Mouse (Mus musculus) heart, embryonic 15.5 days (tissue): ENCODE data around the gene Gm32742. TPM values are rescaled to one million over a fixed set of nuclear protein-coding genes. Genes with fewer than 3 reads are reported as not detected.
A peak's percentile ranks its signal among the peaks of the same experiment; 100 is the strongest.

ENCODE experiments used
- ATAC-seq: fragments of 200-750 bp; cut with Nextera tagmentation; replicated peaks from 2 replicates; pipeline ENCODE4 v1.8.0; 2017; ENCODE audit warnings: low read depth, moderate TSS enrichment; ENCODE audit not compliant: insufficient number of reproducible peaks, insufficient read depth, low FRiP score
- H3K27ac ChIP-seq: fragments of 300-500 bp; sonication (generic); 2 replicates; pipeline ENCODE4 v1.5.1; 2015; ENCODE audit warnings: mild to moderate bottlenecking, inconsistent platforms
- H3K27me3 ChIP-seq: fragments of 300-500 bp; sonication (generic); 2 replicates; pipeline ENCODE4 v1.6.1; 2015; ENCODE audit warnings: inconsistent platforms
- H3K36me3 ChIP-seq: fragments of 300-500 bp; sonication (generic); 2 replicates; pipeline ENCODE4 v1.6.1; 2015; ENCODE audit warnings: mild to moderate bottlenecking, inconsistent platforms
- H3K4me1 ChIP-seq: fragments of 300-500 bp; sonication (generic); replicated peaks from 2 replicates; pipeline ENCODE4 v1.6.1; 2015; ENCODE audit warnings: inconsistent platforms
- H3K4me2 ChIP-seq: fragments of 300-500 bp; sonication (generic); 2 replicates; pipeline ENCODE4 v1.6.1; 2015; ENCODE audit warnings: inconsistent platforms, mild to moderate bottlenecking, moderate library complexity
- H3K4me3 ChIP-seq: fragments of 300-500 bp; sonication (generic); 2 replicates; pipeline ENCODE4 v1.5.1; 2015; ENCODE audit warnings: mild to moderate bottlenecking, inconsistent platforms
- H3K9ac ChIP-seq: fragments of 300-500 bp; sonication (generic); 2 replicates; pipeline ENCODE4 v1.6.1; 2015; ENCODE audit warnings: mild to moderate bottlenecking, inconsistent platforms
- H3K9me3 ChIP-seq: fragments of 300-500 bp; sonication (generic); replicated peaks from 2 replicates; pipeline ENCODE4 v1.6.1; 2016; ENCODE audit warnings: inconsistent platforms
- WGBS: fragments of 180-500 bp; shearing (Covaris S2); methylation state at CpG from one replicate; pipeline ENCODE4 v1.1.7; 2015; ENCODE audit warnings: mixed read lengths; 5-methylcytosine and 5-hydroxymethylcytosine counted together
- polyA plus RNA-seq: library from polyadenylated mRNA; unstranded; fragments of >200 nt; fragmentation: Nextera tagmentation; extraction: Ambion mirVana; gene quantifications from 2 replicates; pipeline ENCODE4 v1.2.1, GENCODE M21; 2015

Gene Gm32742
- polyA plus RNA-seq, 1 experiment from 2014 or later = 0.03 TPM

DNA sequence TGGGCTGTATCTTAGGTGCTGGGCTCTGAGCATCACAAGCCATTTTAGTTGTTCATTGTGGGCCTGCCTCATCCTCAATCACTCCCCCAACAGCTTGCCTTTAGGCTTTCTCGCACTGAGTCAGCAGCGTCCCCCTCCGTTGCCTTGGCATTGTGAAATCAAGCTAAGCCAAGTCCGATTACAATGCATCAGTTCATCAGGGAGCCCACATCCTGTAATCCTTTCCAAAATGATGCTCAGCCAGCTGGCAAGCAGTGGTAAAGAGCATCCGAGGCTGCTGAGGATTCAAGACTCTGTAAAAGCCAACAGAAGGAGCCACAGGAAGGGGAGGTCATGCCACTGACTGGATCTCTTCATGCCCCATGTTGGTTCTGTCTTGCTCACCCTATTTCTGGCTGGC, 15.3 kb upstream of the Gm32742 start:
- H3K4me2 ChIP-seq = no peak overlapping the region
- no peak for ATAC-seq
- no peaks in the 10 kb centered on the region for H3K4me1 ChIP-seq
- no peaks in the 10 kb centered on the region for H3K27me3 ChIP-seq
- 71% methylated on average over 5 of the region's 5 CpGs for WGBS
- H3K27ac ChIP-seq = no peak overlapping the region
- H3K36me3 ChIP-seq = no peaks in the 10 kb centered on the region
- no peak overlapping the region for H3K9ac ChIP-seq
- H3K4me3 ChIP-seq = no peak overlapping the region
- no peaks in the 10 kb centered on the region for H3K9me3 ChIP-seq

DNA sequence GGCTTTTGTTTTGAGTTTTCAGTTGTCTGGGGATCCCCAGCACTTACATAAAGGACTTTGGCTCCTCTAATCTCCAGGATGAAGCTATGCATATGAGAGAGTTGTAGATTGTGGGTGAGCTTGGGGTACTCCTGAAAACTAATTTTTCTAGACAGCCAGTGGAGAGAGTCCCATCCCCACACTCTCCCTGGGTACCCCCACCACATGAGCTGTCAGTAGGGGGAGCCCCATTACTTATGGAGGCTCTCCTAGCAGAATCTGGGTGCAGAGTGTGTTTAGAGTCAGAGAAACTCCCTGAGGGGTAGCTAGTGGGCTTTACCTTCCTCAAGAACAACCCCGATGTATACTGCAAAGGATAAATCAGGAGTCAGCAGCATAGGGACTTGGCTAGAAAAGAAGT, 13.0 kb upstream of the Gm32742 start:
- Histone ChIP-seq H3K27ac (no peak overlapping the region), H3K9ac (no peak overlapping the region), H3K36me3 (no peaks in the 10 kb centered on the region), H3K27me3 (no peaks in the 10 kb centered on the region), H3K4me3 (no peak overlapping the region), H3K4me1 (no peaks in the 10 kb centered on the region), H3K9me3 (no peaks in the 10 kb centered on the region), H3K4me2 (no peak overlapping the region)
- WGBS = 83% methylated on average over 1 of the region's 1 CpGs
- ATAC-seq = no peak

DNA sequence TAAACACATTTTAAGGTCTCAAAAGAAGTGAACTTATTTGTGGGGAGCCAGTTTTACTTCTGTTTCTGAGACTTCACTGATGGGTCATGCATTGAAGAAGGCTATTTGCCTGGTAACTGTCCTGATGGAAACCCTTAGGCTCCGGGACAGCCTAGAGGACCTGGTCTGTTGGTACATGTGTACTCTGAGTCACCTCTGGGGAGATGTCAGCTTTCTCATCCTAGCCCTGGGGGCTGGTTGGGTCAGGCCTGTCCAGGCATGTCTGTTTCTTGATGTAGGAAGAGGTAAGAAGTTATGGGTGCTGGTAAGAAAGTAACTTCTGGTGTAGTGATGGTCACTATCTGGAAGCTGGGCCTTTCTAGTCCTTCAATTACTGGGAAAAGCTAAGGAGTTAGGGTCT, 10.4 kb upstream of the Gm32742 start:
- H3K36me3 ChIP-seq = no peaks in the 10 kb centered on the region
- H3K4me2 ChIP-seq = no peak overlapping the region
- H3K4me1 ChIP-seq = no peaks in the 10 kb centered on the region
- H3K9me3 ChIP-seq = no peaks in the 10 kb centered on the region
- no peaks in the 10 kb centered on the region for H3K27me3 ChIP-seq
- H3K4me3 ChIP-seq = no peak overlapping the region
- 81% methylated on average over 1 of the region's 1 CpGs for WGBS
- no peak overlapping the region for H3K27ac ChIP-seq
- ATAC-seq = no peak
- no peak overlapping the region for H3K9ac ChIP-seq

DNA sequence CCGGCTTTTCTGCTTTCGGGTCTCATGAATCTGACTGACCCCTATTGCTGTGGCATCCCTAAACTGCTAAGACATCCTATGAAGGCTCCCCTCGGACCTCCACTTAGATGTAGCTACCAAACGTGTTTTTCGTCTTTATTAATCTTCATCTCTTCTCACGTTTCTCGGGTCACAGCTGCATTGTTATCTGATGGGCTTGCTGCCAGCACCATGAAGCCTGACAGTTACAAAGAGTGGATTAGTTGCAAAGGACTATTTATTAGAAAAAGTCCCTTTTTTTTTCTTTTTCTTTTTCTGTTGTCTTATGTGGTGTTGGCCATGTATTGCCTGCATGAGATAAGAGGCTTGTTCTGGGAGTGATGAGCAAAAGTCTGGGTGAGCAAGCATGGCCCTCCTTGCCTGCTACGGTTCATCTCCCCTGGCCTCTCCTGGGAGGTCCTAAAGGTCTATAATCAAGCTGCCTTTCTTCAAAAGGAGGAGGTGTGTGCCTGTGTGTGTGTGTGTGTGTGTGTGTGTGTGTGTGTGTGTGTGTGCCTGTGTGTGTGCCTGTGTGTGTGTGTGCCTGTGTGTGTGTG, 9.7 kb upstream of the Gm32742 start:
- Histone ChIP-seq H3K4me3 (no peak overlapping the region), H3K27ac (no peak overlapping the region), H3K4me2 (no peak overlapping the region), H3K4me1 (no peaks in the 10 kb centered on the region), H3K9ac (no peak overlapping the region), H3K36me3 (no peaks in the 10 kb centered on the region), H3K27me3 (no peaks in the 10 kb centered on the region), H3K9me3 (no peaks in the 10 kb centered on the region)
- no peak for ATAC-seq
- WGBS = 35% methylated on average over 8 of the region's 8 CpGs

DNA sequence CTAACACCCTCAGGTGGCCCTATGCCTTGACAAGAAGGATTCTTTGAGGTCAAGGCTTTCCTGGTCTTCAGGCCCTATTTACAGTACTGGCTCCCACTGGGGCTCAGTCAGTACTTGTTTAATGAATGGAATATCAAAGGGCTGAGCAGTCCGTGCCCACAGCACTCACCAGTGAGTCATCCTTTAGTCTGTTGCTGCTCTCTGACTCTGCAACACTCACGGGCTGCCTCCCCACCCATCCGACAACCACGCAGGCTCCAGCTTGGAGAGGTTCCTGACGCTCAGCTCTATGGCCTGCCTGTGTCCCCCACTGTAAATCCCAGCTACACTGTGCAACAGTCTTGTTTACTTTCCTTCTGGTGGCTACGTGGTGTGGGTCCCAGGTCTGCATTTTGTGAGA, 5.0 kb upstream of the Gm32742 start:
- H3K4me2 ChIP-seq = no peak overlapping the region
- H3K9ac ChIP-seq = no peak overlapping the region
- H3K4me1 ChIP-seq = no peaks in the 10 kb centered on the region
- H3K27me3 ChIP-seq = no peaks in the 10 kb centered on the region
- H3K27ac ChIP-seq = no peak overlapping the region
- H3K4me3 ChIP-seq = no peak overlapping the region
- no peaks in the 10 kb centered on the region for H3K36me3 ChIP-seq
- H3K9me3 ChIP-seq = no peaks in the 10 kb centered on the region
- ATAC-seq = no peak
- 60% methylated on average over 6 of the region's 6 CpGs for WGBS

DNA sequence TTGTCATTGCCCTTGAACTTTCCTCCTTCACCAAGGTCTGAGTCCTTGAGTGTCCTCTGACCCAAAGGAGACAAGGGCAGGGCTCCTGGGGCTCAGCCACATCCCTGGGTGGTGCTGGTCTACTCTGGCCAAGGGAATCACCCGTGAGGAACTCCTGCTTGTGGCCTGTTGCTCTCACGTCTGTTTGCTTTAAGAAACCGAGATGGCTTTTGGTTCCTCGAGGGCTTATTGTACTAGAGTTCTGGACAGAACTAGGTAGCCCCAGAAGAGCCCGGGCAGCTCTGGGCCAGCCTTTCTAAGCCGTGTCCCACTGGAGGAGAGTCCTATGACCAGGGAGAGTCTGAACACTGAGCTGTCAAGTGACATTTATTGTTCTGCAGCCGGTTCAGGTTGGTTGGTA, 3.8 kb upstream of the Gm32742 start:
- H3K27me3 ChIP-seq = no peaks in the 10 kb centered on the region
- no peaks in the 10 kb centered on the region for H3K9me3 ChIP-seq
- peak overlapping the region; percentile 22; the same call in 1 of the 2 replicates for H3K27ac ChIP-seq
- H3K4me3 ChIP-seq = no peak overlapping the region
- ATAC-seq = no peak
- no peak overlapping the region for H3K4me2 ChIP-seq
- H3K9ac ChIP-seq = no peak overlapping the region
- H3K4me1 ChIP-seq = no peaks in the 10 kb centered on the region
- H3K36me3 ChIP-seq = no peaks in the 10 kb centered on the region
- 78% methylated on average over 7 of the region's 7 CpGs for WGBS

DNA sequence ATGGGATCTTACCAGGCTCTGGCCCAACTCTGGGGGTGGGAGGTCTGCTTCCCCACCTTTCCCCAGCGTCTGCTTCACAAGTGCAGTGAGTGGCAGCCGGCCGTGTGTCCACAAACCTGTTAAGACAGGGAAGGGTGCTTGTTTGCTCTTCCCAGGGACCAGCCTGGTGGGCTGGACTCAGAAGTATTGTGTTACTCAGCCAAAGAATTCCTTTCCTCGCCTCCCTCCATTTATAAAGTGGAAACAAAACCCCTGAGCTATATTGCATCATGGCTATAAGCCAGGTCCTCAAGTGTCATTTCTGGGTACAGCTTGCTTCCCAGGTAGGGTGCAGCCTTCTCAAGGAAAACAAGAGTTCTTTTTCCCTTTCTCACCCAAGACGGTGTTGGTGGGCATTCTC, 3.4 kb upstream of the Gm32742 start:
- no peaks in the 10 kb centered on the region for H3K4me1 ChIP-seq
- WGBS = 56% methylated on average over 5 of the region's 5 CpGs
- H3K4me3 ChIP-seq = no peak overlapping the region
- no peaks in the 10 kb centered on the region for H3K9me3 ChIP-seq
- no peak for ATAC-seq
- H3K9ac ChIP-seq = no peak overlapping the region
- H3K27me3 ChIP-seq = no peaks in the 10 kb centered on the region
- no peak overlapping the region for H3K4me2 ChIP-seq
- H3K36me3 ChIP-seq = no peaks in the 10 kb centered on the region
- no peak overlapping the region for H3K27ac ChIP-seq

DNA sequence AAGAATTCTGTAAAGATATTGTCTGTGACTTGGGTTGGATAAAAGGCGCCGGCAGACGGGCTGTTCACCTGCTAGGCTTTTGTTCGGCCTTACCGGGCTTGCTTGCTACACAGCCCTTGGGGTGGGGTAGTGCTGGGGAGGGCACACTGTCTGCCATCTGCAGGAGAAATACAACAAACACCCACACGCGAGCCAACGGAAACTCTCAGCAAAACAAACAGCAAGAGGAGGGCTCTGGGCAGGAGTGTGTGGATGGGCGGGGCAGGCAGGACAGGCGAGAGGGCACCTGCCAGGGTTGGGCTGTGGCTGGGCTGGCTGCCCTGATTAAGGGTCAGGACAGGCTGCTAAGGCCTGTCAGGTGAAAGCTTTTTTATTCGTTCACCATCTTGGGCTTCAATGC, 2.6 kb upstream of the Gm32742 start:
- Histone ChIP-seq H3K36me3 (no peaks in the 10 kb centered on the region), H3K4me2 (no peak overlapping the region), H3K4me1 (no peaks in the 10 kb centered on the region), H3K27me3 (no peaks in the 10 kb centered on the region), H3K9me3 (no peaks in the 10 kb centered on the region), H3K9ac (no peak overlapping the region), H3K27ac (no peak overlapping the region), H3K4me3 (no peak overlapping the region)
- 57% methylated on average over 11 of the region's 11 CpGs for WGBS
- no peak for ATAC-seq

DNA sequence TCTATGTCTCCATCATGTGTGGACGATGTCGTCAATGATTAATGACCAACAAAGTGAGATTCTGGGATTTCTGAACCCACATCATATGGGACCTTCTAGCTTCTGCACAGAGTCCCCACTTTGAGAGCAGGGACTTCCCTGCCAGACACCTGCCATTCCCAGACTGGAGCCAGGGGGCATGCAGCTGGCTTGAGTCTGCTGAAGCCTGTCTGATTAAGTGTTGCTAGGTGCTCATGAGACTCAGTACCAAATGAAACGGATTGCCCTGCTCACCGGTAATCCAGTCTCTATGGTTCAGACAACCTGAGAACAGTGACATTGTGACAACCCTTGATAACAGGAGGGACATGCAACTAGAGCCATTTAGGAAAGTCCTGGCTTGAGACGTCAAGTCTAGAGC, 1.3 kb downstream of the Gm32742 start:
- Histone ChIP-seq H3K9me3 (no peaks in the 10 kb centered on the region), H3K36me3 (no peaks in the 10 kb centered on the region), H3K4me3 (no peak overlapping the region), H3K27me3 (peaks cover 18% of the 10 kb centered on the region), H3K9ac (no peak overlapping the region), H3K4me1 (no peaks in the 10 kb centered on the region; the same call in 1 of the 2 replicates), H3K27ac (no peak overlapping the region), H3K4me2 (no peak overlapping the region)
- ATAC-seq = no peak
- WGBS = 64% methylated on average over 5 of the region's 5 CpGs

DNA sequence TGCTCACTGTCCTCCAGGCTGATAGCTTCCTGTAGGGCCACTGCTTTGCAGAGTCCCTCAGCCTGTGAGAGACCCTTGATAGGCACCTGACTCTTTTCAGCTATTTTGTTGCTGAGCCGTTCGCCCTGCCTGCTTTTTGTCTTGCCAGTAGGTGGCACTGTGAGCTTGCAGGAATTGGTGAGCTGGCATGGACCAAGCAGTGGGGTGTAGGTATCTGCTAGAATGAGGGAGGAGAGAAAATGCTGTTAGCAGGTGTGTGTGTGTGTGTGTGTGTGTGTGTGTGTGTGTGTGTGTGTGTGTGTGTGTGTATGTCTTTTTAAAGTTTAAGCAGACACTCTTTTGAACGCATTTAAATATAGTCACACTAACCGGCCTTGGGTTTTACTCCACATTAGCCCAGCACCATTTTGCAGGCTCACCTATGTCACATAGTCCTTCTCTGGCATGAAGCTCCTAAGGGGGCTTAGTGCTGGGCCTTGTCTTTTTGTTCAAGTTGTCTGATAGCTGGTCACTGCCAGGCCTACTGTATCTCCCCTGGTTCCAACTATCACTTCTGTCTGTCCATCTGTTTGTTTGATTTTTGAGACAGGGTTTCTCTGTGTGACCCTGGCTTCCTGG, 3.4 kb downstream of the Gm32742 start:
- WGBS = 24% methylated on average over 4 of the region's 4 CpGs

DNA sequence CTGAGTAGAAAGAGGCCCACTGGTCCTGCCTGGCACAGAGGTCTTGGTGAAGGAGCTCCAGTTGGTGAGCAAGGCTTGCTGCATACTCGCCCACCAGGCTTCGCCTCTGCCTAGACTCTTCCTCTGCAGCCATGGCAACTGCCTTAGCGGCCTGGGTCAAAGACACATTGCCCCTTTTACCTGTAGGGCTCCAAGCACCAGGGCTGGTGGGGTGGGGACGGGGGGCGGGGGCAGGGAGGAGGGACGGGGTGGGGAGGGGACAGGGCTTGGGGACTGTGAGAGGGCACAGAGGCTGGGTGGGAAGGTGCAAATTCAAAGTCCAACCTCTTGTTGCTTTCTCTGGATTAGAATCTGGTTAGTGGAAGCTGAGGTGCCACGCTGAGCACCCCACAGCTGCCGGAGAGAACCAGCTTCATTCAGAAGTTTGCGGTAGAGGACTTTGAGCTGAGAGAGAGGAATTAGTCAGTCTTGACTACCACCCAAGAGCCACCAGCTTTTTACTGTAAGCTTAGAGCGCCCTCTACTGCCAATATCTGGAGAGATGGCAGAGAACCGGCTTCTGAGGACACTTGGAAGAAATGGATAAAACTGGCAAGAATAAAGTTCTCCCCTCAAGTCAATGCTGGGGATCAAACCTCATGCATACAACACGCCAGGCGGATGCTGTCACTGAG, 13.1 kb downstream of the Gm32742 start:
- Histone ChIP-seq H3K9ac (no peak overlapping the region), H3K9me3 (no peaks in the 10 kb centered on the region), H3K36me3 (no peaks in the 10 kb centered on the region), H3K4me3 (no peak overlapping the region), H3K4me2 (peak overlapping the region; percentile 45; the same call in 1 of the 2 replicates), H3K27ac (no peak overlapping the region), H3K27me3 (peaks cover 10% of the 10 kb centered on the region; the same call in 1 of the 2 replicates), H3K4me1 (0 out of 2 replicates have a peak, but pooled peaks cover 4% of the 10 kb centered on the region)
- 22% methylated on average over 13 of the region's 13 CpGs for WGBS
- no peak for ATAC-seq

More for the DNA sequence above, 3.4 kb downstream of the Gm32742 start:
- H3K27me3 ChIP-seq = peaks cover 18% of the 10 kb centered on the region
- no peaks in the 10 kb centered on the region for H3K9me3 ChIP-seq
- H3K9ac ChIP-seq = no peak overlapping the region
- H3K4me1 ChIP-seq = no peaks in the 10 kb centered on the region; the same call in 1 of the 2 replicates
- H3K4me3 ChIP-seq = no peak overlapping the region
- ATAC-seq = no peak
- no peak overlapping the region for H3K27ac ChIP-seq
- no peak overlapping the region for H3K4me2 ChIP-seq
- no peaks in the 10 kb centered on the region for H3K36me3 ChIP-seq

DNA sequence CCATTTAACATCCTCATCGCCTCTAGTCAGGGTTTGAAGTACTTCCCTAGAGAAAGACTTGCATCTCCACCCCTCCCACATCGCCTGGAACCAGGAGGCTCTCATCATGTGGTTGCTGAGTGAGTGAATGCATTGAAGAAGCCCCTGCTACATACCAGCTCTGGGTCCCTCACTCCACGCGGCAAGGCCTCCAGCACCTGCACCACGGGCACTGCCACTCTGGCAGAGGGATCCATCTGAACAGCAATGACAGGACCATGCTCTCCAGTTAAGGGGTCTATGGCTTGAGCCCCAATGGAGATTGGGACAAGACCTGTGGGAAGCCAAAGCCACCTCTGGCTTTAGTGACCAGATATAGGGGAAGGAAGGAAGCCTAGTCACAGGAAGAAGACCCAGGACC, 18.0 kb downstream of the Gm32742 start:
- Histone ChIP-seq H3K4me3 (no peak overlapping the region), H3K9me3 (no peaks in the 10 kb centered on the region), H3K4me2 (no peak overlapping the region), H3K9ac (no peak overlapping the region), H3K27ac (no peak overlapping the region), H3K4me1 (0 out of 2 replicates have a peak, but pooled peaks cover 7% of the 10 kb centered on the region), H3K27me3 (peaks cover 10% of the 10 kb centered on the region; the same call in 1 of the 2 replicates), H3K36me3 (no peaks in the 10 kb centered on the region)
- WGBS = 76% methylated on average over 5 of the region's 5 CpGs
- ATAC-seq = no peak
